Mouse (Mus musculus): Measurements from ENCODE around the gene Atf4.

Atf4 gene

GRCm38 (mm10) chr15:80280646-80281045 is 25.7 kb downstream of the Atf4 start:
- no peak for DNase-seq (ENCODE audit: inconsistent ontology term)

- DNase-seq (ENCODE audit: inconsistent ontology term): peak; percentile 22
These were observed 31.9 kb downstream of the Atf4 start, which contains the start of gene Cacna1i for GRCm38 (mm10) chr15:80286851-80287415. Gene Cacna1i, plus strand, starts transcription at chr15:80287238.

- DNase-seq (ENCODE audit: inconsistent ontology term): peak; percentile 15
These were observed 33.1 kb downstream of the Atf4 start for GRCm38 (mm10) chr15:80288036-80288435.

DNA sequence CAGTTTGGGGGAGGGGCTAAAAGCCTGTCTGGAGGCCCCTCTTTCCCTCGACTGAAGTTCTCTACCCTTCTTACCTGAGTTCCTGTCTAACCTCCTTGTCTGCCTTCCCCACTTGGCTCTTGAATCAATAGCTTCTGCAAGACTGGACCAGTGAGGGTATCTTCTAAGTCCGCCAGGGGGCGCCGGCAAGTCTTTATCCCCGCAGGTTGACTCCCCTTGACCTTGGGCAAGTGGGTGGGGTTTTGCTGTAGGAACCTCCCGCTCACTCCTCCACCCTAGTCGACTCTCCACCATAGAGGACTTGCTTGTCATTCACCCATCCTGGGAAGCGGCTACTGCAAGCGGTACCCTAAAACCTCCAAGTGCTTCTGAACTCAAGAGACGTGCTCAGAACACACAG is 34.5 kb downstream of the Atf4 start:
- DNase-seq (ENCODE audit: inconsistent ontology term): peak; percentile 54

DNA sequence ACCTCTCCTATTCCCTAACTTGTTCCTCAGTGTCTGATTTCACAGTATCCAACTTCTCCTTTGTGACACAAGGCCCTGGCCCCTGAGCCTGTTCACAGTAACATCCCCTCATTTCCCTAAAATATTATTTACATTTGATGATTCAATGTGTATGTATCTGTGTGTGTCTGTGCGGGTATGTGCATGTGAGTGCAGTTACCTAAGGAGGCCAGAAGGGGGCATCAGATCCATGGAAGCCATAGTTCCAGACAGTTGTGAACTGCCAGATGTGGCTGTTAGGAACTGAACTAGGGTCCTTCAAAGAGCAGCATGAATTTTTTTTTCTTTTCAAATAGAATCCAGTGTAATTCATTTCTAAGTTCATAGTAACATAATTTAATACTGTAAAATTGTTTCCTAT is 42.2 kb downstream of the Atf4 start:
- no peak for DNase-seq (ENCODE audit: inconsistent ontology term)

DNA sequence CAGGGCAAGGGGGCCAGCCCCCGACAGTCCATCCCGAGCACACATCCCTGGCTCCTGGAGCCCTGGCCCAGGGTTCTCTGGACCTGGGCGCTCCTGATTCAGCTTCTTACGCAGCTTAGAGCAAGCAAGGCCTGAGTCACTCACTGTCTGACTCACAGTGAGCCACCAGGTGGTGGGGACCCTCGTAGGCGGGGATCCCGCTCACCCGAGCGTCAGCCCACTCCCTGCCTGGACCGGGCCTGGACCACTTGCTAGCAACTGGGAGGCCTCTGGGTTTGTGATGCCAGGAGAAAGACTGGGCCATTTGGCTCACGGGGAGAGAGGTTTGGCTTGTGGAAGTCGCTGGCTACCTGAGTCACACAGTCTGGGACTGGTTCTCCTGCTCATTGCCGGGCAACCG is 48.8 kb downstream of the Atf4 start:
- DNase-seq (ENCODE audit: inconsistent ontology term): peak; percentile 34

DNA sequence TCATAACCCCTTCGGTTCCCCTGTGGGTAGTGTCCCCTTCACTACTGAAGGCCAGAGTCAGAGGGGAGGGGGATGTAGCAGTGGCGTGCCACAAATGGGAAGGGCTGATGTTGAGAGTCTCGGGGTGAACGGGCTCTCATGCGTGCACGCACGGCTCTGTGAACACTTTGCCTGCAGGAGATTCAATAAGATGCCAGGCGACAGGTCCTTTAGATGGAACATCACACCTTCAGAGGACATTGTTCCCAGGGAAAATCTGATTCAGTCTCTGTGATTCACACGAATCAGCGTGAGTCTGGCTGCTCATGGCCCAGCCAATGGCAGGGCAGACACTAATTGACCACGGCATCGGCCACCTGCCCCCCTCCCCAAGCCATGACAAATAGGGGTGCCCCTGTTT is 49.2 kb downstream of the Atf4 start:
- DNase-seq (ENCODE audit: inconsistent ontology term): no peak

DNA sequence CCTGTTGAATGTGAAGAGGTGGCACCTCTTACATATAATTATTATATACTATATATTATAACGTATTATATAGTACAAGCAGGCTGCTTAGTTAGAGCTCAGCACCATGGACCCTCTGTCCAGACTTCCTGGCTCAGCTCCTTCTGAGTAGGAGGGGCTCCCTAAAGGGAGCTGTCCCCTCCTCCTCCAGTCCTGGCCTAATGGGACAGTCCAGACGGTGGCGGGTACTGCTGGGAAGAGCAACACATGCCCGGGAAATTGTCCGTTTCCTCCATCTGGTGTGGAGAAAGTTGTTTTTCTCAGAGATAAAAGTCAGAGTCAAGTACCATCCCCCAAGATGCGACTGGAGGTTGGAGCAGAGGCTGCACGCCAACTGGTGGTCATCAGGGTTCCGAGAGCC is 51.2 kb downstream of the Atf4 start:
- DNase-seq (ENCODE audit: inconsistent ontology term): no peak

All from Muller cell, postnatal 12 days (primary cell).